Mouse (Mus musculus): ENCODE results near the gene Mbd4.
"Not testable (repeated sequence)": the region's sequence is repeated elsewhere in the genome, so short reads cannot be mapped to it uniquely, and the experiment has no call there.

Gene Mbd4

GRCm38 (mm10) chr6:115853091-115853813 lies at the start of gene Mbd4, which contains the start of gene Ift122:
TSS of gene Mbd4 (minus strand) at chr6:115853371.
TSS of gene Ift122 (plus strand) at chr6:115853470.
- DNase-seq (ENCODE audit: low read depth, low spot score) = peak; percentile 99

GRCm38 (mm10) chr6:115902545-115902944 lies 49.4 kb upstream of the Mbd4 start:
- no peak for DNase-seq (ENCODE audit: low read depth, low spot score)

- DNase-seq (ENCODE audit: low read depth, low spot score) = no peak
These were observed 48.3 kb upstream of the Mbd4 start for GRCm38 (mm10) chr6:115901489-115901931.

GRCm38 (mm10) chr6:115901062-115901461 lies 47.9 kb upstream of the Mbd4 start:
- DNase-seq (ENCODE audit: low read depth, low spot score) = peak; percentile 59

DNA sequence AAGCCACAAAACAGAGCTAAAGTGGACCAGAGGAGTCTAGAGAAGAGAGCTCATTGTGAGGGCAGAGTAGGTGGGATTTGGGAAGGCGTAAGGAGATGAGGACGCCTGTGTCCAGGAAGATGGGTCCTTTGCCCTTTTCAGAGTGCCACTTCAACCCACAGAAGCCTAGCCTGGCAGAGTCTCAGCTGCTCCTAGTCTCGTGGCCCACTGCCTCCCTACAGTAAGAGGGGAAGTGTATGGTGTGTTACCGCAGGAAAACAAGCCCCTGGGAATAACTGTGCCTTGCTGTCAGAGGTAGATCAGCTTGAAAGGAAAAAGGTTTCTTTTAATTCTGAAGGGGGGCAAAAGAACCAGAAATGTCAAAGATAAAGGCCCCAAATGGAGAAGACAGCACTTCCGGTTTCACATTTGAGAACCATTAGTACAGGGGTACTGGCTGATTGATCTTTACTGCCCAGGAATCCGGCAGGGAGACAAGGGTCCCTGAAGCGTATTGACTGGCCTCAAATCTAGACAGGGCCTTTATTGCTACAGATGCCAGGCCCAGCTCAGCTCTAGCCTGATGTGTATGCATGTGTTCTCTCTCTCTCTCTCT lies 44.9 kb upstream of the Mbd4 start:
- no peak for DNase-seq (ENCODE audit: low read depth, low spot score)

- DNase-seq (ENCODE audit: low read depth, low spot score) = no peak
These were observed 43.9 kb upstream of the Mbd4 start for GRCm38 (mm10) chr6:115897117-115897516.

- no peak for DNase-seq (ENCODE audit: low read depth, low spot score)
These were observed 43.2 kb upstream of the Mbd4 start for GRCm38 (mm10) chr6:115896346-115896745.

DNA sequence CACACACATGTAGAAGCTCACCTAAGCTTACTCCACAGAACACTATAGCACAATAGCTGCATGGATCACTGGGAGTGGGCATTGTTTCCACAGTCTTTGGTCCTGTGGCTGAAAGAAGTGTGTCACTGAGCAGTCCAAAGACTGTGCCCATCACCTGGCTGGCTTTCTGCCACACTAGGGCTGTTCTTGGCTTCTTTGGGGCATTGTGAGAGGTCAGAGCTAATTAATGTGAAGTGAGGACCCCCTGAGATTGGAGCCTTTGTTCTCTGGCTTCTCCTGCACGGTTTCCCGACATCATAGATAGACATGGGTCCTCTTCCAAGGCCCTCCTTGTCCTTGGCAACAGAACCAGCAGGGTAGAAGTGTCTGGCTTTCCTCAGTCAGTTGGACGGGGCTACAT lies 39.2 kb upstream of the Mbd4 start:
- no peak for DNase-seq (ENCODE audit: low read depth, low spot score)

DNA sequence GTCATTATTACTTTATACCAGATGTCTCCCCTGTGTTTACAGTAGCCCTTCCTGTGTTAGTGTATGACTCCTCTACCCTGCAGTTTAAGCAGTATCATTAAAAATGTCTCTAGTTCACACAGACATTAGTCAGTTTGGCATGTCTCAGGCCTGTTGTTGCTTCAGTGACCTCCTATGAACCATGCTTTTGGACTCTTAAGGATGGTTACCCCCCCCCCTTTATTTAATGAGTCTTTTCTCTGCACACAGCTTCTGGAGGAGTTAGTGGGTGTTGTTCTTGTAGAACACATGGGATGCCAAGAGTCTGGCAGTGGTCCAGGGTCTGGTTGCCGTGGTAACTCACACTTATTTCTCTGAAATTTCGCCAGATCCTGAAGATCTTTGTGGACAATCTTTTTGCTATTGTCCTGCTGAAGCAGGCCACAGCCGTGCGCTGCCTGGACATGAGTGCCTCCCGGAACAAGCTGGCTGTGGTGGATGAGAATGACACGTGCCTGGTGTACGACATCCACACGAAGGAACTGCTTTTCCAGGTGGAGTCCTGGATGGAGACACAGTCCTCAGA lies 38.4 kb upstream of the Mbd4 start:
- DNase-seq (ENCODE audit: low read depth, low spot score) = no peak

- no peak for DNase-seq (ENCODE audit: low read depth, low spot score)
These were observed 37.9 kb upstream of the Mbd4 start for GRCm38 (mm10) chr6:115891061-115891460.

GRCm38 (mm10) chr6:115890601-115891000 lies 37.4 kb upstream of the Mbd4 start:
- DNase-seq (ENCODE audit: low read depth, low spot score) = no peak

GRCm38 (mm10) chr6:115888296-115888695 lies 35.1 kb upstream of the Mbd4 start:
- peak; percentile 56 for DNase-seq (ENCODE audit: low read depth, low spot score)

DNA sequence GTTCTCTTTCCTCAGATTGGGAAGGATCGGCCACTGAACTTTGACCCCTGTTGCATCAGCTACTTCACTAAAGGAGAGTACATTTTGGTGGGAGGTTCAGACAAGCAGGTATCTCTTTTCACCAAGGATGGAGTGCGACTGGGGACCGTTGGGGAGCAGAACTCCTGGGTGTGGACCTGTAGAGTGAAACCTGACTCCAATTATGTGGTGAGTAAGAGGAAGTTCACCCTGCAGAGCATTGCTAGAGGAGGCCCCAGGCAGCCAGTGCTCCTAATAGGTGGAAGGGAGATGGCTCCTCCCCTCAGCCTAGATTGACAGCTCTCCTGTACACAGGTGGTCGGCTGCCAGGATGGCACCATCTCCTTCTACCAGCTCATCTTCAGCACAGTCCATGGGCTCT lies 33.7 kb upstream of the Mbd4 start:
- DNase-seq (ENCODE audit: low read depth, low spot score) = peak; percentile 5

- no peak for DNase-seq (ENCODE audit: low read depth, low spot score)
These were observed 30.8 kb upstream of the Mbd4 start for GRCm38 (mm10) chr6:115884018-115884417.

GRCm38 (mm10) chr6:115880751-115881150 lies 27.6 kb upstream of the Mbd4 start:
- no peak for DNase-seq (ENCODE audit: low read depth, low spot score)

GRCm38 (mm10) chr6:115879736-115880135 lies 26.6 kb upstream of the Mbd4 start:
- no peak for DNase-seq (ENCODE audit: low read depth, low spot score)

DNA sequence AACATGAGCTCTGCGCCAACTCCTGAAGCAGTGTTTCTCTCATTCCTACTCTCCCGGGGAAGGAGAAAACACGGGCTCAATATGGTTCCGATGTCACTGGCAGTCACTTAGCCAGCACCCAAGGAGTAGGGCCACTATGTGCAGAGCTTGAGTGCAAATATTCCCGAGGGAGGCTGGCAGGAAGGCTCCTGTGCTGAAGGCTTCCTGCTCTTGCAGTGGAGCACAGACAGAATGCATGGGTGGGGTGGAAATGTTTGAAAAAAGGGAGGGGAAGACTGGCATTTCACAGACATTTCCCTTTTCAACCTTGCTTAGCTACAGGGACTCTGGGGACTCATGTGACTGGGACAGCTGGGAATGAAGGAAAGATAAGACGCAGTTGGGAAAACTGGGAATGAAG lies 25.5 kb upstream of the Mbd4 start:
- DNase-seq (ENCODE audit: low read depth, low spot score) = no peak

- DNase-seq (ENCODE audit: low read depth, low spot score) = no peak
These were observed 24.1 kb upstream of the Mbd4 start for GRCm38 (mm10) chr6:115877239-115877638.

GRCm38 (mm10) chr6:115871318-115871717 lies 18.1 kb upstream of the Mbd4 start:
- not testable (repeated sequence) for DNase-seq (ENCODE audit: low read depth, low spot score)

GRCm38 (mm10) chr6:115867157-115867556 lies 14.0 kb upstream of the Mbd4 start:
- DNase-seq (ENCODE audit: low read depth, low spot score) = not testable (repeated sequence)

- no peak for DNase-seq (ENCODE audit: low read depth, low spot score)
These were observed 12.1 kb upstream of the Mbd4 start for GRCm38 (mm10) chr6:115865246-115865645.

GRCm38 (mm10) chr6:115863340-115863841 lies 10.2 kb upstream of the Mbd4 start:
- DNase-seq (ENCODE audit: low read depth, low spot score) = no peak

All from CD4-positive, CD25-positive, alpha-beta regulatory T cell, adult 2 months (primary cell).